In the genomic region with DNA sequence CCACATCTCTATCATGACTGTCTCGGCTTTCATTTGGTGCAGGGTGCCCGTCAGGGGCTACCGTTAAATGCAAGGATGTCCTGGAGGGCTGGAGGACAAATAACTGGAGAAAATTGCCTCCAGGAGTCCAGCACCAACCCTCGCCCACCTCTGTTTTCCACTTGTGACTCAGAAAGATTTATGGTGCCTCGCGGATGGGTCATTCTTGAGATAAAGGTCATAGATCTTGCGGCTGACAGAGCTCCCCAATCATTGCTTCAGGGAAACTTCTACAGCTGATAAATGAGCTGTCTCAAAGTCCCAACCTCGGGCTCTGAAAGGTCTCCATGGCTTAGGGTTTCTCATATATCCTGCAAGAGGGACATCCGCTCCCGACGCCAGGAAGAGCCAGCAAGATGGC, we compare ENCODE assay signal across 26 mouse cellular contexts.
DNase-seq lines count a peak whose midpoint lies in the region; ATAC-seq and TF ChIP-seq lines count a peak whose summit lies in the region.
"Had no signal": no experiment of that assay in that cellular context is flagged by ENCODE, and none has a peak within 500 bp of the region (broad histone marks: within the 10 kb centered on the region; RNA-seq: fewer than 3 reads in every experiment).

No protein-coding gene starts in this region.

- no peak overlapping the region for H3K4me2 ChIP-seq in heart, embryonic 12.5 days
- peak overlapping the region; percentile 45; the same call in 1 of the 2 replicates for H3K4me2 ChIP-seq in intestine, postnatal 0 days (replicated peaks; ENCODE audit: low read depth)
- H3K4me2 ChIP-seq: embryonic facial prominence, embryonic 15.5 days; forebrain, embryonic 12.5 days; hindbrain, embryonic 15.5 days; limb, embryonic 13.5 days; liver, embryonic 11.5 days; midbrain, embryonic 15.5 days had no signal

- no peaks in the 10 kb centered on the region for H3K36me3 ChIP-seq in heart, embryonic 10.5 days
- no peaks in the 10 kb centered on the region for H3K36me3 ChIP-seq in heart, embryonic 12.5 days
- H3K36me3 ChIP-seq in intestine, postnatal 0 days (ENCODE audit: control insufficient read depth, insufficient read depth), result no peaks in the 10 kb centered on the region
- H3K36me3 ChIP-seq: embryonic facial prominence, embryonic 10.5 days; embryonic facial prominence, embryonic 15.5 days; forebrain, embryonic 12.5 days; hindbrain, embryonic 15.5 days; limb, embryonic 13.5 days; midbrain, embryonic 15.5 days had no signal

- ATAC-seq in heart, embryonic 12.5 days (ENCODE audit: insufficient number of reproducible peaks, low FRiP score), result no peak
- ATAC-seq in intestine, postnatal 0 days, result no peak
- ATAC-seq: CD4-positive, CD25-positive, alpha-beta regulatory T cell, adult 4 months; forebrain, postnatal 0 days; midbrain, embryonic 15.5 days had no signal

- no peaks in the 10 kb centered on the region for H3K9me3 ChIP-seq in heart, embryonic 10.5 days
- H3K9me3 ChIP-seq in heart, embryonic 12.5 days (replicated peaks), result no peaks in the 10 kb centered on the region
- H3K9me3 ChIP-seq in intestine, postnatal 0 days (ENCODE audit: control insufficient read depth), result no peaks in the 10 kb centered on the region
- H3K9me3 ChIP-seq: embryonic facial prominence, embryonic 10.5 days; embryonic facial prominence, embryonic 15.5 days; forebrain, embryonic 12.5 days; hindbrain, embryonic 15.5 days; limb, embryonic 13.5 days; megakaryocyte, embryonic 14.5 days; midbrain, embryonic 15.5 days had no signal

- H3K4me3 ChIP-seq in heart, embryonic 10.5 days, result peak overlapping the region; percentile 5; the same call in 1 of the 2 replicates
- no peak overlapping the region for H3K4me3 ChIP-seq in heart, embryonic 12.5 days
- H3K4me3 ChIP-seq in intestine, postnatal 0 days (ENCODE audit: low read depth, low read length), result no peak overlapping the region
- H3K4me3 ChIP-seq: embryonic facial prominence, embryonic 10.5 days; embryonic facial prominence, embryonic 15.5 days; forebrain, embryonic 12.5 days; hindbrain, embryonic 15.5 days; limb, embryonic 13.5 days; megakaryocyte, embryonic 14.5 days; midbrain, embryonic 15.5 days had no signal

- H3K27ac ChIP-seq in heart, embryonic 10.5 days, result no peak overlapping the region
- no peak overlapping the region for H3K27ac ChIP-seq in heart, embryonic 12.5 days (ENCODE audit: poor library complexity, severe bottlenecking)
- no peak overlapping the region for H3K27ac ChIP-seq in intestine, postnatal 0 days (ENCODE audit: low read depth, low read length)
- H3K27ac ChIP-seq: embryonic facial prominence, embryonic 10.5 days; embryonic facial prominence, embryonic 15.5 days; forebrain, embryonic 12.5 days; hindbrain, embryonic 15.5 days; limb, embryonic 13.5 days; midbrain, embryonic 15.5 days had no signal

- 64% methylated on average over 11 of the region's 11 CpGs for WGBS in heart, embryonic 10.5 days
- WGBS in heart, embryonic 12.5 days, result 65% methylated on average over 11 of the region's 11 CpGs
- 25% methylated on average over 11 of the region's 11 CpGs for WGBS in intestine, postnatal 0 days

- no peak for DNase-seq in heart, embryonic 10.5 days (ENCODE audit: low spot score)
- peak; percentile 37 for DNase-seq in adrenal gland, adult 8-10 months
- peak; percentile 27 for DNase-seq in adrenal gland, postnatal 25 days
- DNase-seq in lung, adult 18-20 months, result no peak
- no peak for DNase-seq in layer of hippocampus, postnatal 14 days (ENCODE audit: low spot score in 2 of 2)
- DNase-seq: cerebellum, adult 8-10 months; cerebellum, postnatal 36 days; forebrain, postnatal 0 days; gastrocnemius, postnatal 10 days; kidney, adult 11 months; kidney, postnatal 14 days; lung, postnatal 4 days; right cerebral cortex, adult 18-20 months; spleen, adult 18-20 months; thymus, postnatal 14 days had no signal

- 0 out of 2 replicates have a peak, but pooled peaks cover 4% of the 10 kb centered on the region for H3K27me3 ChIP-seq in heart, embryonic 10.5 days (ENCODE audit: insufficient read depth, poor library complexity, severe bottlenecking)
- H3K27me3 ChIP-seq in heart, embryonic 12.5 days (replicated peaks), result no peaks in the 10 kb centered on the region
- H3K27me3 ChIP-seq in intestine, postnatal 0 days (replicated peaks; ENCODE audit: control insufficient read depth, insufficient read depth, low read length), result no peaks in the 10 kb centered on the region
- H3K27me3 ChIP-seq: embryonic facial prominence, embryonic 15.5 days; forebrain, embryonic 12.5 days; hindbrain, embryonic 15.5 days; midbrain, embryonic 15.5 days had no signal

- no peak for TF ChIP-seq CTCF in intestine, postnatal 0 days (IDR thresholded peaks at IDR 0.05; ENCODE audit: low read depth)

- H3K4me1 ChIP-seq in heart, embryonic 10.5 days, result peaks cover 36% of the 10 kb centered on the region
- peaks cover 40% of the 10 kb centered on the region for H3K4me1 ChIP-seq in heart, embryonic 12.5 days (replicated peaks)
- H3K4me1 ChIP-seq in intestine, postnatal 0 days (replicated peaks; ENCODE audit: control insufficient read depth, insufficient read depth, low read length), result no peaks in the 10 kb centered on the region
- H3K4me1 ChIP-seq: embryonic facial prominence, embryonic 10.5 days; embryonic facial prominence, embryonic 15.5 days; hindbrain, embryonic 15.5 days; midbrain, embryonic 15.5 days had no signal

- H3K9ac ChIP-seq in heart, embryonic 12.5 days, result no peak overlapping the region
- H3K9ac ChIP-seq in intestine, postnatal 0 days (ENCODE audit: low read depth, low read length), result no peak overlapping the region
- H3K9ac ChIP-seq: embryonic facial prominence, embryonic 15.5 days; forebrain, embryonic 12.5 days; forebrain, postnatal 0 days; hindbrain, embryonic 15.5 days; limb, embryonic 13.5 days; midbrain, embryonic 15.5 days had no signal

Comparison
In these comparisons a context has a peak if more than half of its experiments do, and no peak if none do; other contexts are left out.
1. DNase-seq: peak in adrenal gland, adult 8-10 months (single experiment) and adrenal gland, postnatal 25 days (single experiment); none in heart, embryonic 10.5 days (single experiment), lung, adult 18-20 months (0 of 2) and layer of hippocampus, postnatal 14 days (0 of 2).